Mouse (Mus musculus) heart, embryonic 10.5 days (tissue): Measurements from ENCODE around the gene Hira. TPM values are rescaled to one million over a fixed set of nuclear protein-coding genes. Genes with fewer than 3 reads are reported as not detected.
"Not testable (repeated sequence)": the region's sequence is repeated elsewhere in the genome, so short reads cannot be mapped to it uniquely, and the experiment has no call there.

Source experiments
- DNase-seq: peaks from one replicate; pipeline ENCODE4 v3.0.0-alpha.2; 2017; ENCODE audit warnings: low spot score
- H3K27ac ChIP-seq: fragments of 300-500 bp; sonication (generic); 2 replicates; pipeline ENCODE4 v1.5.1; 2016; ENCODE audit warnings: mild to moderate bottlenecking
- H3K27me3 ChIP-seq: fragments of 300-500 bp; sonication (generic); 2 replicates; pipeline ENCODE4 v1.6.1; 2016; ENCODE audit warnings: mild to moderate bottlenecking; ENCODE audit not compliant: poor library complexity, insufficient read depth, severe bottlenecking
- H3K36me3 ChIP-seq: fragments of 300-500 bp; sonication (generic); 2 replicates; pipeline ENCODE4 v1.6.1; 2016; ENCODE audit warnings: mild to moderate bottlenecking, moderate library complexity
- H3K4me1 ChIP-seq: fragments of 300-500 bp; sonication (generic); 2 replicates; pipeline ENCODE4 v1.6.1; 2016; ENCODE audit warnings: mild to moderate bottlenecking
- H3K4me3 ChIP-seq: fragments of 300-500 bp; sonication (generic); 2 replicates; pipeline ENCODE4 v1.5.1; 2016; ENCODE audit warnings: mild to moderate bottlenecking, moderate library complexity
- H3K9me3 ChIP-seq: fragments of 300-500 bp; sonication (generic); 2 replicates; pipeline ENCODE4 v1.6.1; 2016; ENCODE audit warnings: mild to moderate bottlenecking, moderate library complexity
- WGBS: fragments of 180-500 bp; shearing (Covaris S2); methylation state at CpG from one replicate; pipeline ENCODE4 v1.1.7; 2016; 5-methylcytosine and 5-hydroxymethylcytosine counted together
- polyA plus RNA-seq: library from polyadenylated mRNA; unstranded; fragments of >200 nt; fragmentation: Nextera tagmentation; extraction: Ambion mirVana; gene quantifications from 2 replicates; pipeline ENCODE4 v1.2.1, GENCODE M21; 2016

Hira gene
- polyA plus RNA-seq, 1 experiment from 2014 or later: 23.1 TPM

DNA sequence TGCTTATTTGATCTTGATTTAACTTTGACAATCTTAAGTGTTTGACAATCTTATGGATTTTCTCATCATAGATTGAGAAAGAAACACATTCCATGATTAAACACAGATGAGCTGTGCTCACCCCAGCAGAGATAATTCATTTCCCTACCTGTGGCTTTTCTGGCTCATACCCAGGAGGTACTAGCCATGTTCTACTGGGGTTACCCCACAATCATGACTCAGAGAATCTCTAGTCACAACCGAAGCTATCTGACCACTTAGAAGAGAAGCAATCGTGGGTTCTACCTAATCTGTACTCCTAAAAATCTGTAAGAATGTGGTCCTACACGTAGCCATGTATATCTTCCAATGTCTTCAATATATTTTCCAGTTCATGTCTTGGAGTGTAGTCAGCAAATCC, 128.5 kb downstream of the Hira start:
- Histone ChIP-seq H3K36me3 (no peaks in the 10 kb centered on the region), H3K27ac (no peak overlapping the region), H3K4me1 (no peaks in the 10 kb centered on the region), H3K9me3 (no peaks in the 10 kb centered on the region), H3K27me3 (no peaks in the 10 kb centered on the region), H3K4me3 (no peak overlapping the region)
- no peak for DNase-seq
- WGBS: 60% methylated on average over 3 of the region's 3 CpGs

DNA sequence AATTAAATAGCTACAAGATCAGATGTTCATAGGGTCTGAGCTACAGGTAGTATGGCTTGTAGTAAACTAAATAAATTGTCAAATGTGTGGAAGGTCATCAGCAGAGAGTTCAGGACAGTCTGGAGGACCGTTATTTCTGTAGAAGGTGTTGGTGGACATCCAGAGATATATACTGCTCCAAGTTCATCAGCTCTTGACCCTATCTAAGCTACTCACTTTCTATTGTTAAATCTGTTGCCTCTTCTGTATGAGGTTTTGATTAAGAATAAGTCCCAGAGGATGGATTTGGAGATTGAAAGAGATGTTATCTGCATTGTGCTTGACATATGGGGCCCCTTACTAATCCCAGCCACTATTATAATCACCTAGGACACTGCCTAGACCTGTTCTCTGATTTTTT, 129.9 kb downstream of the Hira start:
- Histone ChIP-seq H3K9me3 (no peaks in the 10 kb centered on the region), H3K4me3 (no peak overlapping the region), H3K27ac (no peak overlapping the region), H3K4me1 (no peaks in the 10 kb centered on the region), H3K27me3 (no peaks in the 10 kb centered on the region), H3K36me3 (no peaks in the 10 kb centered on the region)
- no peak for DNase-seq
- 71% methylated on average over 1 of the region's 1 CpGs for WGBS

GRCm38 (mm10) chr16:19007186-19007591, 130.4 kb downstream of the Hira start:
- DNase-seq, H3K4me3 ChIP-seq, H3K9me3 ChIP-seq, H3K36me3 ChIP-seq, H3K27me3 ChIP-seq, H3K4me1 ChIP-seq, H3K27ac ChIP-seq: not testable (repeated sequence)
- WGBS: 45% methylated on average over 1 of the region's 1 CpGs

GRCm38 (mm10) chr16:19010710-19011109, 133.9 kb downstream of the Hira start:
- no peak overlapping the region for H3K27ac ChIP-seq
- no peaks in the 10 kb centered on the region for H3K4me1 ChIP-seq
- DNase-seq: no peak
- WGBS: 64% methylated on average over 2 of the region's 2 CpGs
- no peak overlapping the region for H3K4me3 ChIP-seq
- no peaks in the 10 kb centered on the region for H3K36me3 ChIP-seq
- H3K9me3 ChIP-seq: no peaks in the 10 kb centered on the region
- no peaks in the 10 kb centered on the region for H3K27me3 ChIP-seq

DNA sequence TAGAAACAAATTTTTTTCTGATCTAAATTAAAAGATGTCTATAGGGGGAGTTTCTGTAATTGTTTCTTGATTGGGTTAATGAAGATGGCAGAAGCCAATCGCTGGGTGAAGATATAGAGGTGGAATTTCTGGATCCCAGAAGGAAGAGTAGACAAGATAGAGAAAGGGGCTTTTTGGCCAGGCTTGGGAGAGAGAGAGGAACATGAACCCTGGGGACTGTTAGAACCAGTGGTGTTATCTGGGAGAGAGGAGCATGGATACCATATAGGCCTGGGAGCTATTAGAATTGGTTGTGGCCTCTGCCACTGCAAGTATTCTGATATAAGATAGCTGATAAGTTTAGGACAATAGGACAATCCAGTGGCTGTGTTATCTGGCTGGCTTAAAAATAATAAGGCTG, 136.7 kb downstream of the Hira start:
- no peaks in the 10 kb centered on the region for H3K36me3 ChIP-seq

GRCm38 (mm10) chr16:19014650-19015049, 137.8 kb downstream of the Hira start:
- Histone ChIP-seq H3K9me3 (no peaks in the 10 kb centered on the region), H3K27me3 (no peaks in the 10 kb centered on the region), H3K27ac (no peak overlapping the region), H3K36me3 (no peaks in the 10 kb centered on the region), H3K4me1 (no peaks in the 10 kb centered on the region), H3K4me3 (no peak overlapping the region)
- no peak for DNase-seq

More for the DNA sequence above, 136.7 kb downstream of the Hira start:
- H3K9me3 ChIP-seq: no peaks in the 10 kb centered on the region
- H3K4me1 ChIP-seq: no peaks in the 10 kb centered on the region
- 68% methylated on average over 1 of the region's 1 CpGs for WGBS
- no peaks in the 10 kb centered on the region for H3K27me3 ChIP-seq
- no peak for DNase-seq
- no peak overlapping the region for H3K27ac ChIP-seq
- H3K4me3 ChIP-seq: no peak overlapping the region

Other genes starting within 250 kb of the Hira start
- gene Sept5, start 247.1 kb upstream of the Hira start, polyA plus RNA-seq: 4.3 and 11.7 TPM in 2 replicates
- gene Cldn5, start 100.2 kb upstream of the Hira start, polyA plus RNA-seq: 3.2 and 18.4 TPM in 2 replicates
- 77.4 and 85.2 TPM in 2 replicates for gene Ufd1, start 65.3 kb upstream of the Hira start, polyA plus RNA-seq
- 50.8 and 58.4 TPM in 2 replicates for gene Cdc45, start 65.0 kb upstream of the Hira start, polyA plus RNA-seq
- 41.3 and 47.4 TPM in 2 replicates for gene 2510002D24Rik, start 40.5 kb upstream of the Hira start, polyA plus RNA-seq
- gene Gm28539, start 40.5 kb upstream of the Hira start, polyA plus RNA-seq: not detected in 2 replicates
- gene Mrpl40, start 175 bp upstream of the Hira start, polyA plus RNA-seq: 123 and 138 TPM in 2 replicates